Mouse (Mus musculus) lung, postnatal 4 days (tissue): ENCODE data around the gene Asb9.

ENCODE experiments used
- DNase-seq, 2 experiments: peaks; one replicate each; pipeline ENCODE4 v3.0.0; 2021

Gene Asb9

DNA sequence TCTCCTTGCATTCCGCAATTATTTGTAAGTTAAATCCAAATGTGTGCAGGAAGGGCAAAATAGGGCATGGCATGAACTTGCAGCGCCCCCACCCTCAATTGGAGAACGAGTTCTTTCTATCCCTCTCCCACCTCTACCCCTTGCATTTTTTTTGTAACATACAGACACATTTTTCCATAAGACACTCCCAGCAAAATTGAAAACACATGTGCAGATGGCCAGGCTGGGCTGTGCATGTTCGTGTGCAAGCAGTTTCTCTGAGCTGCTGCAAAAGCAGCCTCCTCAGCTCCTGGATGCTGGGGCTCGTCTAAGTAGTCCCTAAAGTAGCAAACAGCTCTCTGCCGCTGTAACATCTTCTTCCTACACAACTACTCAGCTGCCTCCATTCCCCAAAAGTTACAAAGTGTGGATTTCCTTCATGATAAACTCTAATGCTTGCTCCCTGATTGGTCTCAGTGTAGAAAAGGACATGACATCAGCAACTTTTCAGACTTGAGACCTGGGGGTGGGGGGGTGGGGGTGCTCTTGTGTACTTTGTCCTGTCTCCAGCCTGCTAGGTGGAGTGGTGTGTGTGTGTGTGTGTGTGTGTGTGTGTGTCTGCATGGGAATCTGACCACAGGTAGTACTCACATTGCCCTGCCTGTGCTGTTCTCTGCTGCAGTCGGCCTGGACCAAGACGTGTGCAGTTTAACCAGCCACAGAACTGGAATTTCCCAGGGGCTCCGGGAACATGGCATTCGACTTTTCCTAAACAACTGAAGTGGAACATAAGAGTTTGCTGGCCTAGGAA lies at the start of gene Asb9:
Gene Asb9 (plus strand): TSS at position 619 of the 790 bp plus-strand sequence.
- no peak for DNase-seq

DNA sequence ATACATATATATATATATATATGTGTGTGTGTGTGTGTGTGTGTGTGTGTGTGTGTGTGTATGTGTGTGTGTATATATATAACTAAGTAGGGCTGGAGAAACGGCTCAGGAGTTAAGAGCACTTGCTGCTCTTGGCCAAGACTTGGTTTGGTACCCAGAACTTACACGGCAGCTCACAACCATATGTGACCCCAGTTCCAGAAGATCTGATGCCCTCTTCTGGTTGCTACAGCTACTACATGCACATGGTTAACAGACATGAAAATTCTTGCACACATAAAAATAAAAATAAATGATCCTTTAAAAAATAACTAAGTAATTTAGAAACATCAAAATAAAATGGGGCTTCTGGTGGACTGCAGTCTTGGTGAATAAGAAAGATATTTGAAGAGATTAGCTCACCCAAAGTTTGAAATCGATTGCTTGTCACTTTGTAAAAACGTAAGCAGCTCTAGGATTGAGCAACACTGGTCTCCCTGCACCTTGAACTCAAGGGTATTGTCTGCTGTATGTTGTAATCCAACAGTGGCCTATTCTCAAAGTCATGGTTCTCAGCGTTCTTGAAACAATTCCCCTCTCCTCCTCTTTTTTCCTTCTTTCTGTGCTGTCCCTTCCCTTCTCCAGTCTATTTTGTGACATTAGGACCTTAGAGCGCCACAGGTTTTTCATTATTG lies 46.8 kb upstream of the Asb9 start:
- DNase-seq = no peak

GRCm38 (mm10) chrX:164502258-164502657 lies 3.9 kb upstream of the Asb9 start:
- no peak for DNase-seq

DNA sequence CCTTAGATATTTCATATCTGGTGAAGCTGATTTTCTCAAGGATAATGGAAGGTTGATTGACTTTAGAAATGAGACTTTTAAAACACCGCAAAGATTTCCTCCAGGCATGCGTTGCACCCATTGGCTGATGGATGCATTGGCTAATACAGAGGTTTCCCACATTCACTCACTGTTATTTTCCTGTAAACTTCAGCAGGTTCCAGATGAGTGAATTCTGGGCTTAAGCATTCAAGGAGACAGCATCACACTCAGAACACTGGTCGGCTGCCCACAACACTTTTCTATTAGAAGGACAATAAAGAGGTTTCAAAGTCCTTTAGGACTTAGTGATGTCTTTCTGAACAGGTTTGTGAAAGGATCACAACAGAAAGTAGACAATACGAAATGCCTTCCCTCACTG lies 941 bp downstream of the Asb9 start:
- DNase-seq = no peak

GRCm38 (mm10) chrX:164508728-164509127 lies 2.6 kb downstream of the Asb9 start:
- no peak for DNase-seq

GRCm38 (mm10) chrX:164522138-164522537 lies 16.0 kb downstream of the Asb9 start:
- DNase-seq = no peak

DNA sequence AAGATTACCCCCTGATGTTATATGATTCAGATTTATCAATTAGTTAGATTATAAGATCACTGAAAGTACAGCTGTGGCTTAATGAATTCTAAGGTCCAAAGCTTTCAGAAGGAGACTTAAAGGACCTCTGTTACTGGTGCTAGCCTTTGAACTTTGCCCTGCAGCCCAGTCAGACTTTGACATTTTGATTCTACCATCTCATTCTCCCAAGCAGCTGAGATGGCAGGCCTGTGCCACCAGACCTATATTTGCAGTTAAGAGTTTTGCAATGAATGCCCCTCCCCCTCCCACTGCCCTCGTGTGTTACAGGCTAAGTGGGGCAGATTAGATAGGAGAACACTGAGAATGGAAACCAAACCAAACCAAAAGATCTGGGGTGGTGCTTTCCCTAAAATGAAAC lies 20.4 kb downstream of the Asb9 start:
- DNase-seq = no peak

- no peak for DNase-seq
These were observed 35.5 kb downstream of the Asb9 start for GRCm38 (mm10) chrX:164541436-164542317.

GRCm38 (mm10) chrX:164570195-164570594 lies 64.1 kb downstream of the Asb9 start:
- no peak for DNase-seq

GRCm38 (mm10) chrX:164576967-164577366 lies 70.8 kb downstream of the Asb9 start:
- DNase-seq = no peak
